Mouse (Mus musculus) skeletal muscle tissue, postnatal 0 days (tissue): ENCODE measurements around the gene Tcaim. TPM values are rescaled to one million over a fixed set of nuclear protein-coding genes. Genes with fewer than 3 reads are reported as not detected.

ENCODE experiments used
- polyA plus RNA-seq: library from polyadenylated mRNA; unstranded; fragments of >200 nt; fragmentation: Nextera tagmentation; extraction: Ambion mirVana; gene quantifications from 2 replicates; pipeline ENCODE4 v1.2.1, GENCODE M21; 2015

Tcaim gene
- 7.7 and 8.6 TPM in 2 replicates for polyA plus RNA-seq

GRCm38 (mm10) chr9:122805053-122805844 is at the start of gene Tcaim:
TSS of gene Tcaim (plus strand) at chr9:122805539.

GRCm38 (mm10) chr9:122843760-122844159 is 38.4 kb downstream of the Tcaim start, which contains the start of gene Gm35549:
TSS of gene Gm35549 (minus strand) at chr9:122844035.

DNA sequence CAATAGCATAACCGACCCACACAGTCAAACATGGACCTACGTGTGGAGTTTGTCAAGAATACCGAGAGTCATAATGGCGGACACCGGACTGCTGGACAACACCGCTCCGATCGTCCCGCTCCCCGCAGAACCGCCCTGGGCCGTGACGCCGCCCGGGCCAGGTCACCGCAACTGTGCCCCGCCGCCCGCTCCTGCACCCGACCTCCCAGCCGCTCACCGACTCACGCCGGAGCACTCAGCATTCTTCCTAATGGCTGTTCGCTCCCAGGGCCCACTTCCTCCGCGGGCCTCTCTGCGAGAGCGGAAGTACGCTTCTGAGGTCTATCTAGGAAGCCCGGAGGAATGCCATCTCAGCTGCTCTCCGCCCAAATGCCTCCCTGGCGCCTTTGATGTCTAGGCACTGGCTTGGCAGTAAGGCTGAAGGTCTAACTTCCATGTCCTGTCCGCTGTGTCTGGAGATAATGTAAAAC is 60.4 kb downstream of the Tcaim start, which contains the start of gene Zfp445:
Zfp445 (minus strand) TSS at position 310 of the 470 bp plus-strand sequence.

GRCm38 (mm10) chr9:122885385-122885784 is 80.0 kb downstream of the Tcaim start, which contains the start of gene Zkscan7:
TSS of gene Zkscan7 (plus strand) at chr9:122885685.

Other genes starting within 250 kb of the Tcaim start
- gene Topaz1, start 58.2 kb upstream of the Tcaim start, polyA plus RNA-seq: 0.80 TPM in 1 of 2 replicates, not detected in the other
- not detected in 2 replicates for gene Gm35549, start 38.5 kb downstream of the Tcaim start, polyA plus RNA-seq
- gene Zfp445, start 60.5 kb downstream of the Tcaim start, polyA plus RNA-seq: 14.2 and 19.3 TPM in 2 replicates
- gene Zkscan7, start 80.1 kb downstream of the Tcaim start, polyA plus RNA-seq: 1.5 and 1.8 TPM in 2 replicates
- 8.3 and 9.3 TPM in 2 replicates for gene Zfp105, start 117.5 kb downstream of the Tcaim start, polyA plus RNA-seq
- gene 1110059G10Rik, start 145.5 kb downstream of the Tcaim start, polyA plus RNA-seq: 20.5 and 22.3 TPM in 2 replicates
- 9.3 and 9.8 TPM in 2 replicates for gene Kif15, start 145.5 kb downstream of the Tcaim start, polyA plus RNA-seq
- gene Tmem42, start 215.8 kb downstream of the Tcaim start, polyA plus RNA-seq: 17.0 and 19.4 TPM in 2 replicates
- 0.32 and 0.49 TPM in 2 replicates for gene Tgm4, start 229.2 kb downstream of the Tcaim start, polyA plus RNA-seq